Mouse (Mus musculus) liver, embryonic 14.5 days (tissue): ENCODE data around the gene Gtf3c5.

ENCODE experiments used
- CTCF ChIP-seq: IDR thresholded peaks from 2 replicates; pipeline ENCODE4 v1.5.1; 2016; ENCODE audit warnings: antibody characterized with exemption, low read depth, control low read depth
- EP300 ChIP-seq: IDR thresholded peaks from 2 replicates; pipeline ENCODE4 v1.6.1; 2016; ENCODE audit warnings: antibody characterized with exemption, low read depth

- TF ChIP-seq CTCF (peak; percentile 10; the same call in 1 of the 2 replicates), EP300 (no peak)
Observed at GRCm38 (mm10) chr2:28532938-28533771, 50.4 kb downstream of the Gtf3c5 start.
